Mouse (Mus musculus) embryonic facial prominence, embryonic 15.5 days (tissue): ENCODE measurements around the gene Fgd1. TPM values are rescaled to one million over a fixed set of nuclear protein-coding genes. Genes with fewer than 3 reads are reported as not detected.

Source experiments
- ATAC-seq: fragments of 200-750 bp; cut with Nextera tagmentation; 2 replicates; pipeline ENCODE4 v1.8.0; 2017; ENCODE audit warnings: low read depth, moderate TSS enrichment; ENCODE audit not compliant: insufficient number of reproducible peaks, low FRiP score, low TSS enrichment
- H3K27ac ChIP-seq: fragments of 300-500 bp; sonication (generic); replicated peaks from 2 replicates; pipeline ENCODE4 v1.5.1; 2015; ENCODE audit warnings: mild to moderate bottlenecking, inconsistent platforms
- H3K27me3 ChIP-seq: fragments of 300-500 bp; sonication (generic); 2 replicates; pipeline ENCODE4 v1.6.1; 2015; ENCODE audit warnings: inconsistent platforms
- H3K36me3 ChIP-seq: fragments of 300-500 bp; sonication (generic); 2 replicates; pipeline ENCODE4 v1.6.1; 2015; ENCODE audit warnings: mild to moderate bottlenecking, inconsistent platforms
- H3K4me1 ChIP-seq: fragments of 300-500 bp; sonication (generic); 2 replicates; pipeline ENCODE4 v1.6.1; 2015; ENCODE audit warnings: inconsistent platforms
- H3K4me2 ChIP-seq: fragments of 300-500 bp; sonication (generic); replicated peaks from 2 replicates; pipeline ENCODE4 v1.6.1; 2015; ENCODE audit warnings: mild to moderate bottlenecking, inconsistent platforms
- H3K4me3 ChIP-seq: fragments of 300-500 bp; sonication (generic); replicated peaks from 2 replicates; pipeline ENCODE4 v1.5.1; 2015; ENCODE audit warnings: mild to moderate bottlenecking, inconsistent platforms
- H3K9ac ChIP-seq: fragments of 300-500 bp; sonication (generic); 2 replicates; pipeline ENCODE4 v1.6.1; 2015; ENCODE audit warnings: inconsistent platforms
- H3K9me3 ChIP-seq: fragments of 300-500 bp; sonication (generic); replicated peaks from 2 replicates; pipeline ENCODE4 v1.6.1; 2016; ENCODE audit warnings: inconsistent platforms
- WGBS: fragments of 180-500 bp; shearing (Covaris S2); methylation state at CpG from one replicate; pipeline ENCODE4 v1.1.7; 2015; 5-methylcytosine and 5-hydroxymethylcytosine counted together
- polyA plus RNA-seq: library from polyadenylated mRNA; unstranded; fragments of >200 nt; fragmentation: Nextera tagmentation; extraction: Ambion mirVana; gene quantifications from 2 replicates; pipeline ENCODE4 v1.2.1, GENCODE M21; 2015

Fgd1 gene
- polyA plus RNA-seq, result 11.2 and 12.5 TPM in 2 replicates

- Histone ChIP-seq H3K9me3 (no peaks in the 10 kb centered on the region), H3K36me3 (no peaks in the 10 kb centered on the region), H3K27ac (peak within 1 kb of the TSS; percentile 91), H3K4me2 (peak within 1 kb of the TSS; percentile 51), H3K9ac (peak within 1 kb of the TSS; percentile 57), H3K4me1 (peaks cover 13% of the 10 kb centered on the region), H3K27me3 (no peaks in the 10 kb centered on the region), H3K4me3 (peak within 1 kb of the TSS; percentile 61)
- no peak for ATAC-seq
- 94% methylated on average over 8 of the region's 8 CpGs for WGBS
These were observed at the start of gene Fgd1 for GRCm38 (mm10) chrX:151045850-151046249. Gene Fgd1, plus strand, starts transcription at chrX:151046150.

DNA sequence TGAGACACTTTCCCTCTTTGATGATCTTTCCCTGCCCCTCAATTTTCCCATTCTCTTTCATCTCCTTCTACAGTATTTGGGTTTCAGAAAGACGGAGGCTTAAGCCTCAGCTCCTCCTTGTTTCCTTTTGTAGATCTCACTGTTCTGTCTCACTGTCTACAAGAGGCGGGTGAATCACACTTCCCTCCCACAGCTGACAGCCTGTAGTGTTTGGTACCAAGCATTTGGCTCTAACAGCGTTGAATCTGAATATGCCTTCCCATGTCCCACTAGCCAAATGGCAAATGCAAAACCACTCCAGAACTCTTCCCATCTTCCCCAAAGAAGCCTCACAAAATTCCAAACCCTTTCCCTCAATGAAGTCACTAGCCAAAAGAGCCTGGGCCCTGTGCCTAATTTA is 49.2 kb upstream of the Fgd1 start:
- Histone ChIP-seq H3K4me2 (no peak overlapping the region), H3K27ac (no peak overlapping the region), H3K27me3 (no peaks in the 10 kb centered on the region), H3K4me3 (no peak overlapping the region), H3K4me1 (no peaks in the 10 kb centered on the region), H3K9me3 (no peaks in the 10 kb centered on the region), H3K36me3 (peaks cover 41% of the 10 kb centered on the region), H3K9ac (no peak overlapping the region)
- ATAC-seq, result no peak
- WGBS, result 88% methylated on average over 3 of the region's 3 CpGs

DNA sequence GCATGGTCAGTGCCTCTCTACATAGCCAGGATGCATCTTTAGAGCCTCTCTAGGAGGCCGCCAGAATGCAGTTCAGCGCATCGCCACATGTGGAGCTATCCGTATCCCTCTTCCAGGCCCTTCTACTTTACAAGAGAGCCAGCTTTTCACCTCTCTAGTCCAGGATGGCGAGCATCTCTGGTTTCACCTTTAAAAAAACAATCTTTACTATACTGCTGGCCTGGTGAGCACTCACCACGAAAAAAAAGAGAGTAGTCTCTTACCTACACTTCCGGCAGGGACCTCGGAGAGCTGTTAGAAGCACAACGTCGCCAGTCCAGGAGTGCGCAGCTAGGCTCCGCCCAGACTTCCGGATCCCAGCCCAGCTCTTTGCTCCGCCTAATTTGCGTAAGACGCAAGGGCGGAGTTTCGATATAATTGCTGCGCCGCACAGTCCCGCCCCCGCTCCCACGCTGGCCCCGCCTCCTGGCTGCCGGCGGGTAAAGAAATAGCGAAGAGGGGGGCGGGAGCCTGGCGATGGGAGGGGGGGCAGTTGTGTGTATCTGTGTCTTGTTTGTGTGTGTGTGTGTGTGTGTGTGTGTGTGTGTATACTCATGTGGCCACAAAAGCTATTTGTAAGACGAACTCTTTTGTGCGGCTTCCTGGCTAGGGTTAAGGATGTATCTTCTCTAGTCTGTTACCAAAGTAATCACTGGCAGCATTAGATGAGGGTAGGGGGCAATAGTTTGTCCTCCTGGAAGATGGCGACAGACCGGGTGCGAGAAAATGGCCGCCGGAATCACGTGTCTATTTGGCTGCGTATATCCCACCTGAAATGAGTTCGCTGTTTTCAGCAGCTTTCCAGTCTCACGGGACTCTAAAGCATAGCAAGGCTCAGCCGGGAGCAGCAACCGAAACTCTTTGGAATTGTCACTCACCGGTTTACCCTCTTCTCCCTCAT is 28.7 kb upstream of the Fgd1 start, which contains the start of gene Gnl3l:
Gnl3l (minus strand) TSS at position 385 of the 940 bp plus-strand sequence.
- Histone ChIP-seq H3K4me3 (peak within 1 kb of the TSS; percentile 52), H3K9ac (peak within 1 kb of the TSS; percentile 26), H3K4me1 (0 out of 2 replicates have a peak, but pooled peaks cover 4% of the 10 kb centered on the region), H3K36me3 (peaks cover 2% of the 10 kb centered on the region; the same call in 1 of the 2 replicates), H3K9me3 (no peaks in the 10 kb centered on the region), H3K4me2 (peak within 1 kb of the TSS; percentile 49), H3K27me3 (no peaks in the 10 kb centered on the region), H3K27ac (peak within 1 kb of the TSS; percentile 88)
- WGBS, result 19% methylated on average over 43 of the region's 43 CpGs
- peak; percentile 96 for ATAC-seq

GRCm38 (mm10) chrX:151017897-151018296 is 28.1 kb upstream of the Fgd1 start:
- no peak for ATAC-seq
- Histone ChIP-seq H3K9me3 (no peaks in the 10 kb centered on the region), H3K4me2 (peak overlapping the region; percentile 49), H3K27ac (peak overlapping the region; percentile 88), H3K4me3 (peak overlapping the region; percentile 52), H3K9ac (peak overlapping the region; percentile 26), H3K4me1 (0 out of 2 replicates have a peak, but pooled peaks cover 4% of the 10 kb centered on the region), H3K27me3 (no peaks in the 10 kb centered on the region), H3K36me3 (no peaks in the 10 kb centered on the region)
- 7% methylated on average over 3 of the region's 3 CpGs for WGBS

DNA sequence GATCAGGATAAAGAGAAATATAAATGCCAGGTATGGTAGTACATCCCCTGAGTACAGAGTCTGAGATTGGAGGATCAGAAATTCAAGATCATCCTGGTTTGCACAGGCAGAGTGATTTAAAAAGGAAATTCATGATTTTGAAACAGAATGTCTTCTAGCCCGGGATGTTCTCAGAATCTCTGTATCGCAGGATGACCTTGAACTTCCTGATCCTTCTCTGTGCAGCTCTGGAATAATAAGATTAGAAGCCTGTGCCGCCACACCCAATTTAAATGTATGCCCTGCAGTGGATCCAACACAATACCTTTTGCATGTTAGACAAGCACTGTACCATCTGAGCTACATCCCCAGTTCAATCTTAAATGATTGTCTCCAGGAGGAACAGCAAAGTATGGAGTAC is 27.2 kb upstream of the Fgd1 start:
- H3K36me3 ChIP-seq, result no peaks in the 10 kb centered on the region
- H3K4me1 ChIP-seq, result 0 out of 2 replicates have a peak, but pooled peaks cover 4% of the 10 kb centered on the region
- H3K27ac ChIP-seq, result no peak overlapping the region
- no peak for ATAC-seq
- no peaks in the 10 kb centered on the region for H3K27me3 ChIP-seq
- H3K9me3 ChIP-seq, result no peaks in the 10 kb centered on the region
- H3K4me2 ChIP-seq, result no peak overlapping the region
- no peak overlapping the region for H3K9ac ChIP-seq
- no peak overlapping the region for H3K4me3 ChIP-seq
- WGBS, result 71% methylated on average over 3 of the region's 3 CpGs

DNA sequence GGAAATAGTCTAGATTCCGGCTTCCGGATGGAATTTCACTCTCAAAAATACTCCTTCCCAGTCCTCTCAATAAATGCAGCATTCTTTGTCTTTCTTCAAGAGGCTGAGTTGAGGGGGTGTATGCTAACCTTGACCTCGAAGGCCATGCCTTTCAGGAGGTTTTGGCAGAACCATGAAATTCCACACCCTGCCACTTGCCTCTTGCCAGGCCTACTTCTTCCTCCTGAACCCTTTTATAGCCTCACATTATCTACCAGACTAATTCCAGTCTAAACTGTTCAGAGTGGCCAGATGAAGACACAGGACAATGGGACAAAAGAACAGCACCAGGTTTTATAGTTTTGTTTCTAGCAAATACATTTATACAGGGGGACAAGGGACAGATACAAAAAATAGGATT is 14.6 kb upstream of the Fgd1 start:
- Histone ChIP-seq H3K9me3 (no peaks in the 10 kb centered on the region), H3K9ac (no peak overlapping the region), H3K4me2 (no peak overlapping the region), H3K27ac (no peak overlapping the region), H3K27me3 (no peaks in the 10 kb centered on the region; the same call in none of the 2 replicates), H3K4me3 (no peak overlapping the region), H3K36me3 (no peaks in the 10 kb centered on the region), H3K4me1 (no peaks in the 10 kb centered on the region)
- ATAC-seq, result no peak
- 47% methylated on average over 3 of the region's 3 CpGs for WGBS

DNA sequence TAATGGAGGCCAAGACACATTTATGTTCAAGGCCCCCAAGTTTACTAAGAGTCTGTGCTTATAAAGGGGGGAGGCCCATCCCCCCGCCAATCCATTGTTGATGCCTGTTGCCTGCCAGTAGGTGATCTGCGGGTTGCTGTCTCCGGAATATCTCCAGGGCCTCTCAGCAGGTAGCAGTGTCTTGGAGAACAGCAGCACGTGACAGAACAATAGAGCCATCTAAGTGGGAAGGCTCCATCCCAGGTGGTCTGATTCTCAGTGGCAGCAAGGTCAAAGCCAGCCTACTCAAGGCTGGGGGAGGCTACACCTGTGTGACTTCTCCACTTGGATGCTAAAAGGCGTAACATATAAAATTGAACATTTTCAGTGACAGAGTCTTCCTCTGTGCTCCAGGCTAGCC is 4.7 kb upstream of the Fgd1 start:
- Histone ChIP-seq H3K9me3 (no peaks in the 10 kb centered on the region), H3K27me3 (no peaks in the 10 kb centered on the region; the same call in 1 of the 2 replicates), H3K27ac (no peak overlapping the region), H3K9ac (no peak overlapping the region), H3K36me3 (no peaks in the 10 kb centered on the region), H3K4me1 (no peaks in the 10 kb centered on the region), H3K4me2 (no peak overlapping the region), H3K4me3 (no peak overlapping the region)
- 51% methylated on average over 5 of the region's 5 CpGs for WGBS
- ATAC-seq, result no peak

GRCm38 (mm10) chrX:151046321-151046720 is 371 bp downstream of the Fgd1 start:
- Histone ChIP-seq H3K36me3 (no peaks in the 10 kb centered on the region), H3K27ac (peak overlapping the region; percentile 91), H3K4me3 (peak overlapping the region; percentile 61), H3K27me3 (no peaks in the 10 kb centered on the region), H3K9me3 (no peaks in the 10 kb centered on the region), H3K4me1 (peaks cover 13% of the 10 kb centered on the region), H3K4me2 (peak overlapping the region; percentile 51), H3K9ac (no peak overlapping the region)
- ATAC-seq, result no peak
- WGBS, result 35% methylated on average over 11 of the region's 11 CpGs

GRCm38 (mm10) chrX:151046777-151047430 is 954 bp downstream of the Fgd1 start:
- peak overlapping the region; percentile 51 for H3K4me2 ChIP-seq
- peaks cover 13% of the 10 kb centered on the region for H3K4me1 ChIP-seq
- no peaks in the 10 kb centered on the region for H3K36me3 ChIP-seq
- ATAC-seq, result peak; percentile 88
- H3K27ac ChIP-seq, result peak overlapping the region; percentile 91
- peak overlapping the region; percentile 57 for H3K9ac ChIP-seq
- H3K4me3 ChIP-seq, result peak overlapping the region; percentile 61
- H3K27me3 ChIP-seq, result no peaks in the 10 kb centered on the region
- no peaks in the 10 kb centered on the region for H3K9me3 ChIP-seq
- WGBS, result 18% methylated on average over 44 of the region's 62 CpGs

DNA sequence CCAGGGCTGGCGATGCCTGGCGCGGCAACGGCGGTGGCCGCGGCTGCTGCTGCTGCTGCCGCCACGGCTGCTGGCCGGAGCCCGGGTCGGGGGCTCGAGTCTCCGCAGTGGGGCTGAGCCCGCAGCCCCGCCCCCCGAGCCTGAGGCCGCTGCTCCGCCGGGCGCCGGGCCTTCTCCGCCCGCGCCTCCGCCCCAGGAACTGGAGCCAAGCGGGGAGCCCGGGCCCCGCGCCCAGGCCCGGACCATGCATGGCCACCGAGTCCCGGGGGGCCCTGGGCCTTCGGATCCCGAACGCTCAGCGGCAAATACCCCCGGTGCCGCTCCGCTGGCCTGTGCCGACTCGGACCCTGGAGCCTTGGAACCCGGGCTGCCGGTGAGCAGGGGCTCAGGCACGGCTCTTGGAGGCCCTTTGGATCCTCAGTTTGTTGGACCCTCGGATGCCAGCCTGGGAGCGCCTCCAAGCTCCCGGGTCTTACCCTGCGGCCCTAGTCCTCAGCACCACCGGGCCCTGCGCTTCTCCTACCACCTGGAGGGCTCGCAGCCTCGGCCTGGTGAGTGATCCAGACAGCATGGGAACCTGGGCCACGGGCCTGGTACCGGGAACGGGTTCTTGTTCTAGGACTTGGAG is 1.6 kb downstream of the Fgd1 start:
- Histone ChIP-seq H3K9me3 (no peaks in the 10 kb centered on the region), H3K27ac (peak overlapping the region; percentile 91), H3K36me3 (no peaks in the 10 kb centered on the region), H3K9ac (peak overlapping the region; percentile 57), H3K4me2 (peak overlapping the region; percentile 51), H3K27me3 (no peaks in the 10 kb centered on the region), H3K4me1 (peaks cover 13% of the 10 kb centered on the region), H3K4me3 (peak overlapping the region; percentile 61)
- ATAC-seq, result peak; percentile 75; the same call in 1 of the 2 replicates
- 26% methylated on average over 45 of the region's 56 CpGs for WGBS
